Mouse (Mus musculus): Measurements from ENCODE around the gene Antxr1. TPM values are rescaled to one million over a fixed set of nuclear protein-coding genes. Genes with fewer than 3 reads are reported as not detected.

Antxr1 gene
- total RNA-seq, 2 experiments from 2014 or later: 8.7 to 10.2 TPM

DNA sequence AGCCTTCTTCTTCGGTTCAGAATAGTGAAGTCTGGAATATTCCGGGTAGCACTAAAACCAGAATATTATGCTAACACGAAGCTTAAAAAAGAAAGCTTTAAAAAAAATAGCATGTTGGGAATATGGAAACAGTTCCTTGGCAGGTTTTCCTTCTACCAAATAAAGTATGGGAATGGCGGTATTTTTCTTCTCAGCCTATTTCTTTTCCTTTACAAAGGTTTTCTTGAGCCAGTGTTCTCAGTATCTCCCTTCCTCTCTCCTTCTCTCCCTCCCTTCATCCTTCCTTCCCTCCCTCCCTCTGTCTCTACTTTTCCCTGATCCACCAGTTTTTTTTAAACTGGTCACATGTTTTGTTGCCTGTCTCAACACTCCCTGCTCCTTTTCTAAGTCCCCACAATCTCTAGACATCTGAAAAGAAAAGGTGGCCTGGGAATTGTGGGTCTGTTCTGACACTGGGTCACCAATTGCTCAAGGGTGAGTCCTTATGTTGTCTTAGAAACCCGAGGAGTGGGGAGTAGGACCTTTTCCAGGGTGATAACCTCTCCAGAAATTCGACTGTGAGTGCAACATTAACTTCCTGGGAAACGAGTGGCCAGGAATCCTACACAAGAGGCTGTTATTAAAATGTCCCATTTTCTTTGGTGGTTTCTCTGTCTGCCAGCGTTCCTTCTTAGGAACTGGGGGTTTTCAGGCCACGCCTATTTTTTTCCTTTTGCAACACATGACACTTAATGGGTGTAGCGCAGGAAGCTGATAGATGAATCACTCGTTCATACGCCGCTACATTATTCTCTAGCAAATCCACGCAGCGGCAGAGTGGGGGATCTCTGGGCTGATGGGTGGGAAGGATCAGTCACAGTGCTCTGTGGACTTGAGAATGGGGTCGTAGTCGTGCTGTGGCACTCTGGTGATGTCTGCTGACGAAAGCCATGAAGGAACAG, 42.4 kb downstream of the Antxr1 start:
- no peak for DNase-seq (ENCODE audit: low spot score in 2 of 2)

DNA sequence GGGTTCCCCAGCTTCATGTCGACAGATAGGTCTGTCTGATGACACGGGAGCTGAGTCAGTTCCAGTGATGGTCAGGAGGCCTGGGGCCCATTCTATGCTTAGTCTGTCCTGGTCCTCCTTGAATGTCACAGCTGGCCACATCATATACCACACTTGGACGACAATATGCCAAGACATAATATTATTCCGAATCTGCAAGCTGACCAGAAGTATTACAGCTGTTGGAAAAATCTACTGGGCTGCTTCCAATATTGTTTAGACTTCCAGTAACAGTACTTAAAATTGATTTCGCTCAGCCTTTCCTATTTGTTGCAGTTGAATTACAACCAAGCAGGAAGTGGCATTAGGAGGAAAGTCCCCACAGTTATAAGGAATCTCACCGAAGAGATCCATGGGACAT, 48.4 kb downstream of the Antxr1 start:
- no peak for DNase-seq (ENCODE audit: low spot score in 2 of 2)

DNA sequence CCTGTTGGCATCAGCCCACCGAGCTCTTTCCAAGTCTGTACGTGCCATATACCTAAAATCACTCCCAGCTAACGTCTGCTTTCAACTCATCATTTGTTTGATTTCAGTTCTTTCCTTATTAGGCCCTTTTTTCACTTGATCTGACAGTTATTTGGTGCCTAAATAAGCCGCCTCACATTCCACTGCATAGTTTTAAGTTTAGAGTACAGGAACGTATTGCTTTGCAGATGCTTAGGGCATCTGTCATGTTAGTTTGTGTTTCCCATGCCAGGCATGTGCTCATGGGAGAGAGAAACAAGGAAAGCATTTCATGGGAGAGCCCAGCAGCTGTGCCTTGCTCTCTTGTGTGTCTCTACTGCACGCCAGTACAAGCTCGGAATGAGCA, 50.3 kb downstream of the Antxr1 start:
- peak in 1 of 2 experiments; percentile 41 for DNase-seq (ENCODE audit: low spot score in 2 of 2)

DNA sequence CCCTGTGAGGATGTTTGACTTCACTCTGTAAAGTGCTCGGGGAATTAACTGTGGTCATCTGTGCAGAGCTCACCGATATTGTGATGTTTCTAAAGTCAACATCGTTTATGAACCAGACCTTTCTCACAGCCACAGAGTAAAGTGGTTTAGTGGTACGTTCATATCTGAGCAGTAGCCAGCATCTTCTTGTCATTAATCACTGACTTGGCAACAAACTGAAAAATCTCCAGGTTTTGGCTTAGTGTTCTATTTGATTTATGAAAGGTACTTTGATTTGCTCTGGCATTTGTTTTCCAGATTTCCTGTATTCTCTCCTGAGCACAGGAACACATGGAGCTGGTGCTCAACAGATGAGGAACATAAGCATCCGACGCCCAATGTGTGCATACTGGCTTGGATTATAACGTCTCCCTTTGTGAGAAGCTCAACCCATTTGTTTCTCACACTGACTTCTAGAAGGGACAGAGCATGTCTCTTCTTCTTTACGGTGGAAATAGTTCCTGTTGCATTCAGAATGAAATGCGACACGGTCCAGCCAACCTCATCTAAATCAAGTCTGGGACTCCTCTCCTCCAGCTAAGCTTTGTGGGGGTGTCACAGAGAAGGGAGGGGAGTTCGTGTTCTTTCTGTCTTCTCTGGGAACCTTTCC, 50.8 kb downstream of the Antxr1 start:
- DNase-seq (ENCODE audit: low spot score in 2 of 2): no peak

DNA sequence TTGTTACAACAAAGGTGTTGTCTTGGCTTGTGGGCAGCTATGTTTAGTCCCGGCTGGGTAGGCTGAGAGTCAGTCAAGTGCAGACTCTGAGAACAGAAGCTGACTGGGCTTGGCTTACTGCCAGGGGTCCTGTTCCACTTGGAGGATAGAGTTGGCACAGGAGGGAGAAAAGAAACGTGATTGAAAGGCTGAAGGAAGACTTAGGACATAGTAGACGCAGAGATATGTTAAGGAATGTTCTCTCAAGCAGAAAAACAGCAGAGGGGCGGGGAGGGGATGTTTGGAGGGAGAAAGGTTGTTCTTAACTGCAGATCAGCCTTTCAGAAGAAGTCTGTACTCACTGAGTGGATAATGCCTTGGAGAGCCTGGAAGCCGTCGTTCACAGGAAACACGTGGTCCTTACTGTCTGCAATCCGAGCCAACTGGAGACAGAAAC, 53.3 kb downstream of the Antxr1 start:
- no peak for DNase-seq (ENCODE audit: low spot score in 2 of 2)

DNA sequence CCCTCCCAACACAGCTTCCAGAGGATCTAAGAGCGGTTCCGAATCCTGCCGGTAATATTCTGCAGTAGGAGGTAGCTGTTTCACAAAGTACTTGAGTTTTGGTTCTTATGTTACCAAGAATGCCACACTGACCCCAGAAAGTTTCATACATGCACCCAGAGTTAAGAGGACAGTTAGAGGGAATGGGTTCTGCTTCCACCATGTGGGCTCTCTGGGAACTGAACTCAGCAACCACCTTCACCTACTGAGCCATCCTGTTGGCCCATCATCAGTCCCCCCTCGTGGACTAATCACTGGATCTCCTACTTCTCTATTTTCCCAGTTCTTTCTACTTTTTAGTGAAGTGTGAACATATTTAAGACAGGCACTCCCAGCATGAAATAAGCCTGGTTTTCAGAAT, 53.9 kb downstream of the Antxr1 start:
- no peak for DNase-seq (ENCODE audit: low spot score in 2 of 2)

DNA sequence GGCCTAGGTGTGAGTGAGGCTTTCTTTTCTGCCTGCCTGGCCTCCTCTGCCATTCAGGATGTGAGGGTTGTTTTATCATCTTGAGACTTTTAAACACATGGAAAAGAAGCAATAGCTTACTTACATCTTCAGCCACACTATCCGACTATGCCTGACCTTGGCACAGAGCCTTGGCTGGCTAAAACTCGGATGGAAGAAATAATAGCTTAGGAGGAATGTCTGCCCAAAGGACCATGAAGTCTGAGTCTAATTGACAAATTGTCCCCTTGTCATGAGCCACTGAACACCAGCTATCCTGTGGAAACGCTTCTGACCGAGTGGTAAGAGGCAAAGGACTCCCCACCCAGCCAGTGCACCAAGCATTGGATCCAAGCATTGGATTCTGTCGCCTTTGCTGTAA, 57.5 kb downstream of the Antxr1 start:
- DNase-seq (ENCODE audit: low spot score in 2 of 2): no peak

DNA sequence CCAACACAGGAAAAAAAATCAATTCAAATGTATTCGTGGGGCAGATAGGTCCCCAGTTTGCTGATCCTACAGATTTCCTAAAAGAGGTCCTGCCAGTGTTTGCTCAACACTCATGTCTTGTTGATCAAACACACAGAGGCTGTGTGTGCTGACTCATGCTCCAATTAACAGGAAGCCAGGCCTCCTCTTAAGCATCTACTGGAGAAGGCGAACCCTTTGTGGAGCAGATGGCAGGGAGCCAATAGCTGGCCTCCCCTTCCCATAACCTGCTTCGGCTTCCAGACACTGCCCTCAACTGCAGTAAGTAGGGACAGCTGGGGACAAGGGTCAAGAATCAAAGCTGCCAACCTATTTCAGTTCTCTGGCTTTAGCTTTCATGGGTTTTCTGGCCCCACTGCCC, 58.1 kb downstream of the Antxr1 start:
- no peak for DNase-seq (ENCODE audit: low spot score in 2 of 2)

DNA sequence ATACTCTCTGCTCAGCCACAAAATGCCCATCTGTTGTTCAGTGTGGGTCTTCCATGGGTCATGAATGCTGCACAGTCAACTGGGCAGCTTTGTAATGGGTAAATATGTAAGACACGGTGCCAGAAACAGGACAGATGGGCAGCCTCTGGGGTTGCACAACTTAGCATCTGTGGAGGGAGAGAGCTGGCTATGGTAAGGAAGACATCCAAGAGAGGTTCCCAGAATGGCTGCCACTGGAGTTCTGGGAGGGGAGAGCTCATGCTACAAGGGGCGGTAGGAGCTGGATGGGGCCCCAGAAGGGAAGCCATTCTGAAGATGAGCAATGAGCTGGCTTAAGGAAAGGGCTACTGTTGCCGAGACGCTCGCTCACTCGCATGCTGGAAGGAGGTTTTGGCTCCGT, 58.7 kb downstream of the Antxr1 start:
- no peak for DNase-seq (ENCODE audit: low spot score in 2 of 2)

DNA sequence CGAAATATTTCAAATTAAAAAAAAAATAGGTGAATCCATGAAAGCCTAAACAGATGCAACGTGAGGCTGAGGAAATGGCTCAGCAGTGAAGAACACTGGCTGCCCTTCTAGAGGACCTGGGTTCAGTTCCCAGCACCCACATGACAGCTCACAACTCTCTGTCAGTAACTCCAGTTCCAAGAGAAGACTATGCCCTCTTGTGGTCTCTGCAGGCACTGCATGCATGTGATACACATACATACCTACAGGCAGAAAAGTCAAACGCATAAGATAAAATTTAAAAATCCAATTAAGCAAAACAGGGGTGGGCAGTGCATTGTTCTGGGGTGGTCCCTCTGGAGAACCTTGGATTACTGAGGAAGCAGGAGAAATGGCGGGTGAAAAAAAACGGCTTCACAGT, 60.8 kb downstream of the Antxr1 start:
- DNase-seq (ENCODE audit: low spot score in 2 of 2): no peak

DNA sequence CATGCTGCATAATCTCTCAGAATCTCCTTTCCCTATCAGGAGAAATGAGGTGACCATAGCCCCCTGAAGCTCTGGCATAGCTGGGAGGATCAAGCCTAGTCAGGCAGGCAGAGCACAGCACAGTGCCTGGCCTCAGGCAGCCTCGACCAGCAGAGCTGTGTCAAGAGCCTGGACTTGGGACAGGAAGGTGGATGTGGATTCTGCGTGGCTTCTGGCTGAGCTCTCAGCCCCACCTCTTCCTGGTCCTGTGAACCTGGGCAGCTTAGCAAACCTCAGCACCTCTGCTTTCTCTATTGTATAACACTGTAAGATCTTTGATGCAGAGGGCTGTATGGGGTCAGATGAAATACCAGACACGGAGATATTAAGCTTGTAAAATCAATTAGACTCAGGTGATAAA, 61.8 kb downstream of the Antxr1 start:
- DNase-seq (ENCODE audit: low spot score in 2 of 2): no peak

DNA sequence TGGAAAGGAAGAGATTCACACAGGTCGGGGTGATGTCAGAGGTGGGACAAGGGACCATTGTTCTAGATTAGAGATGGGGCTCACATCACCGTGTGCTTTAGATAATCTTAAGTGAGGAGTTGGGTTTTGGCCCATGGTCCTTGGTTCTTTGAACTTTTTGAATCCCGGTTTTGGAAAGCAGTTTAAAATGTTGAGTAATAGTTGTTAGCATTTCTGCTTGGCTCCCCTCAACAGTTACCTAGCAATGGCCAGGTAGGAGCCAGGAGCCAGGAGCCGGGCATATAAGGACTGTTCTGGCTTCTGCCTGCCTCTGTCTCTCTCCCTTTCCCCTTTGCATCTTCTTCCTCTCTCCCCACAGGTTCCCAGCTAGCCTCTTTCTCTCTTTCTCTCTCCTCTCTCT, 62.5 kb downstream of the Antxr1 start:
- DNase-seq (ENCODE audit: low spot score in 2 of 2): no peak

DNA sequence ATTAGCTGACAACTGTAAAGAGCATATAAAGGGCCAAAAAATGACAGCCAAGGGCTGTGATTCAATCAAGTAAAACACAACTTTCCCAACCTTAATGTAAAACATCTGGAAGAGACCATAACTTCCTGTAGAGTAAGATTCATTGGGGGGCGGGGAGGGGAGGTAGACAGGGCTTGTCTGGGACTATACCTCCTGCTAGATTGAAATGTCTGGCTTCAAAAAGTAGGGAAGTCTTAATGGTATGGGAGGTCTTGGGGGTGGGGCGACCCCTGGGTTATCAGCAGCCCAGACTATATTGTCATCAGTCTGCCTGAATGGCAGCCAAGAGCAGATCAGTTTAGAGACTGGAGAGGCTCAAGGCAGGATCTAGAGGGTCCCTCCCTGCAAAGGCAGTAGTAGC, 63.4 kb downstream of the Antxr1 start:
- DNase-seq (ENCODE audit: low spot score in 2 of 2): no peak

DNA sequence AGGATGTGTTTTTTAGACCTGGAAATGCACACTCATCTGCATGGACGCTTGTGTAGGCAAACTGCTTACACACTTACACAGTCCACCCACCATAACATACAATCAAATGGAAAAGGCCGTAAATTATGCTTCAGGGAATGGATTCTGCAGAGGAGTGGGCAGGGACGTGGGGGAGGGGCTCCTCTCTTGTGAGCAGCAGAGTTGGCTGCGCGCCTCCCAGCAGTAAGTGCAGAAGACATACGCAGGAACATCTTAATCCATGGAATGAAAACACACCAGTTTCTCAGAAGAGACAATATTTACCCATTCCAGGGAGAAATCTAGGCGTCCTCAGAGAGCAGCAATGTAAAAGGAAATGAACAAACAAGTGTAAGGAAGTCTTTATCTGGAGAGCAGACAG, 65.2 kb downstream of the Antxr1 start:
- peak in 1 of 2 experiments; percentile 60 for DNase-seq (ENCODE audit: low spot score in 2 of 2)

DNA sequence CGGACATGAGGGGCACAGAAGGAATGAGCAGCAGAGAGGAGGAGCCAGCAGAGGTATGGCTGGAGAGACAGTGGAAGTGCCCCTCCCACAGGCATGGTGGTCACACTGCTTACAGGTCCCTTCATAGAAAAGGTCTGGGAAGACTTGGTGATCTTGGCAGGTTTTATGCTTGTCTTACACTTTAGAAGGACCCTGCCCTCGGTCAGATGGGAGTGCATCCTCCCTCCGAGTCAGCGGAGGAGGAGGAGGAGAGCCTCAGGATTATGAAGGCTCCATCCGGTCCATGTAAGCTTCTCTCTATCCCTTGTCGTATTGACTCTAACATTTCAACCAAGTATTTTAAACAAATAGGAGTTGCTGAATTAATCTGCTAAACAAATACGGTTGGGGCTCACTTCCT, 65.7 kb downstream of the Antxr1 start:
- DNase-seq (ENCODE audit: low spot score in 2 of 2): no peak

DNA sequence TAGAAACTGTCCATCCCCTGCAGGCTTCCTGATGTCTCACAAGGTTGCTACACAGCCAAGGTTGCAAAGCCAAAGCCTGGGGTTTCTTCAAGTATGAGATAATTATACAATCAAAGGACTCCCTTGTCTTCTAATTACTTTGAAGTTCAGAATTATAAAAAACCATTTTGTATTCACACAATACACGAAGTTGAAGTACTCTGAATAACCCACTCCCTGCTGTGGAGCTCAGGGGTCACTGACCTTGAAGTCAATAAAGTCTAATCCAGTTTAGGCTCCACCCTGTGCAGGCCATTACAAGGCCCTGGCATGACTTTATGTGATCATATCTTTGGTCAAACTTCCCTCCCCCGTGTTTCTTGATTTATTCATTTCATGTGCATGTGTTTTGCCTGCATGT, 73.0 kb downstream of the Antxr1 start:
- DNase-seq (ENCODE audit: low spot score in 2 of 2): no peak

DNA sequence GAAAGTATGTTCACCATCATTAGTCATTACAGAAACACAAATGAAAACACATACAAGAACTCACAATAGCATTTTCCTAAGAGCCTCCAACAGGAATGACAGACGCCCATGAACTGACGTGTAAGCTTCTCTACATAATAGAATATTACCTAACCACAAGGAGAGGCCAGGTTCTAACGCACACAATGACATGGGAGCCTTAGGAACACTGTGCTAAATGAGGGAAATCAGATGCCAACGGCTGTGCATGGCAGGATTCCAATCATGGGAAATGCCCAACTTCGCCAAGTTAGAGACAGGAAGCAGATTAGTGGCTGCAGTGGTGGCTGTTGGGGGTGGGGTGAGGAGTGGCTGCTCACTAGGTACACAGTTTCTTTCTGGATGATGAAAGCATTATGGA, 76.6 kb downstream of the Antxr1 start:
- DNase-seq (ENCODE audit: low spot score in 2 of 2): no peak

DNA sequence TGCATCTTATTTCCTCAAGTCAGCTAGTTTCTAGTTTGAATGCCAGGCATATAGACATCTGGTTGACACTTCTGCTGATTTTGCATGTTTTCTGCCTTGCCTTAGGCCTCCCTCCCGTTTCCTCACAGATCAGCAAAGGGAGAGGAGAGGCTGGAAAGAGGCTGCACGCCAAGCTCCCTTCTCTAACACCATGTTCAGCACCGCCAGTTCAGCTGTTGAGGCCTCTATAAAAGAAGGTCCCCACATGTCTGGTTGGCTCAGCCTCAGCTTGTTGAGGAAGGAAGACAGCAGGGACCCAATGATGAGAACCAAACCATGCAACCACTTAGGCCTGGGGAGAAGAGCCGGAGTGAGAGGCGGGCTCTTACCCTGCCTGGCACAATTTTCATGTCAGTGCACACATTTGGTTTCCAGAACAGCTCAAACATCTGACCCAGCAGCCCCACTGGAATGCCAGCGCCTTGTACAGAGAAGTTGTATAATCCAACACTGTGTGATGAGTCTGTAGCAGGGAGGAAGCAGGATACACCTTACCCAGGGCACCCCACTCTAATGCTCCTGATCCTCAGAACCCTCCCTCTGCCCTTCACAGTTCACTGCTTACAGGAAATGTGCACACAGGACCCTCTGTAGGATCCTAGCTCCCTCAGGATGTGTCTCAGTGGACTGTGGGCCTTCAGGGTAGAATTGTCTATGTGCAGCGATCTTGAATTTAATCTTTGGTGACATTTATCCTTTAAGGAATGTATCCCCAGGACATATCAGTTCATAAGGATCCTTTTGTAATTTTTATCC, 77.4 kb downstream of the Antxr1 start:
- DNase-seq (ENCODE audit: low spot score in 2 of 2): peak; percentile 25 to 70

DNA sequence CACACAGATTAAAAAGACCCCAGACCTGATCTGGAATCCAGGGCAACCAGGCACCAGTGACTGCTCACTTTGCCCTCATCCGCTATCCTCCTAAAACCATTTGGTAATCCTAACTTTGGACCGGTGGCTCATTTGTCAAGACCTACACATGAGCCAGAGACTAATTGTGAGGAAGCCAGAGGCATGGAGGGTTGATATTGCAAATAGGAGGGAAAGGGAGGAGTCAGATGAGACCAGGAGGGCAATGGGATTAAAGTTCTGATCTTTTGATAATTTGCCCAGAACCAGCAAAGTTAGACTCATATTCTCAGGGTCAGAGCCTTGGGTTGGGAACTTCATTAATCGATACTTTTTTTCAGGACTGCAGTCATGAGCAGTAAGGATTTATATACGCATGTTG, 78.2 kb downstream of the Antxr1 start:
- no peak for DNase-seq (ENCODE audit: low spot score in 2 of 2)

DNA sequence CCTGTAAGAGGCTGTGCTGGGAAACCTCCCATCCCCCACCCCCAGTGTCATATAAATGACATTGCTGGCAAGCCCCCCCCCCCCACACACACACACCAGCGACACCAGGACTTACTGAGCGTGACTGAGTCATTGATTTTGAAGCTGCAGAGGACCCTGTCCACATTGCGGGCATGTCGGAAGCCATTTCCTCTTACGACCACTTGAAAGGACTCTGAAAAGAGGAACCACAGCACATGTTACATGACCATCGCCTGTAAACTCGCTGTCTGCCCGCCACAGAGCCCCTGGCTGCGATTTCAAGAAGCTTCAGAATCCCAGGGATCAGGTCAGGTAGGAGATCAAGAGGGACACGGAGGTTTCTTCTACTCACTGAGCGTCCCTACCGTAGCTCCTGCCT, 80.0 kb downstream of the Antxr1 start:
- no peak for DNase-seq (ENCODE audit: low spot score in 2 of 2)

DNA sequence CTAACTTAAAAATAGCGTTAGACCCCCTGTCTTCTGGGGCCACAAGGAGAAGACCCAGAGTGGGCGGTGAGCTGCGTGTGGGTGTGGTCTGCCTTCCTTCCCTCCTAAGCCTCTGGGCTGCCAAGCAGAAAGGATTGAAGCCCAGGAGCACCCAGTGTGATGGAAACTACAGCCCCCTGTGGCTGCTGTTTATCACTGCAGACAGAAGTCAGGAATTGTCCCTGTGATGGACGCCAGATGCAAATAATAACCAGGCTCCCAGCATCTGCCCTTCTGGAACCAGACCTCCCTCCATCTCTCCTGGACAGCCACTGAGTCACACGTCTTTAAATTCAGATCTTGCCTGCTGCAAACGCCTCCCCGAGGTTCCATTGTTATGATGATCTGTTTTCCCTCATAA, 80.9 kb downstream of the Antxr1 start:
- DNase-seq (ENCODE audit: low spot score in 2 of 2): no peak

DNA sequence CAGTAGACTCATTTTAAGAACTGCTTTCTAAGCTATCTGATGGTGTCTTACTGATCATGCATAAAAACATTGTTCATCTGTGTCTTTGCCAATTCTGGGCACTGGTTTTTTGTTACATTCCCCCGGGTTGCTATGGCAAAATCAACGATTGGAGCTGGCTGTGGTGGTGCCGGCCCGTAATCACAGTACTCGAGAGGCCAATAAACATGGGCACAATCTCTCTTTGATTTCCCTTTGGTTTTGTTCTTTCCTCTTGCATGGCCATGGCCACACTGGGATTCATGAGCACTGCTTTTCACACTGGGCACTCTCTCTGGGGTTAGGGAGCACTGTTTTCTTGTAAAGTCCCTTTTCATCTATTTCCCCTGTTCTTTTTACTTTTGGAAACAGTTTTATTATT, 83.9 kb downstream of the Antxr1 start:
- no peak for DNase-seq (ENCODE audit: low spot score in 2 of 2)
